Mouse (Mus musculus) inflammation-experienced regulatory T-cells, adult 16 weeks (primary cell): ENCODE measurements around the gene Bclaf3. TPM values are rescaled to one million over a fixed set of nuclear protein-coding genes. Genes with fewer than 3 reads are reported as not detected.

Source experiments
- polyA plus RNA-seq: library from polyadenylated mRNA; unstranded; fragments of 100-300 nt; shearing (Covaris generic); gene quantifications from one replicate; pipeline ENCODE4 v1.2.1, GENCODE M21; 2017

Gene Bclaf3
- polyA plus RNA-seq: 60.4 TPM

DNA sequence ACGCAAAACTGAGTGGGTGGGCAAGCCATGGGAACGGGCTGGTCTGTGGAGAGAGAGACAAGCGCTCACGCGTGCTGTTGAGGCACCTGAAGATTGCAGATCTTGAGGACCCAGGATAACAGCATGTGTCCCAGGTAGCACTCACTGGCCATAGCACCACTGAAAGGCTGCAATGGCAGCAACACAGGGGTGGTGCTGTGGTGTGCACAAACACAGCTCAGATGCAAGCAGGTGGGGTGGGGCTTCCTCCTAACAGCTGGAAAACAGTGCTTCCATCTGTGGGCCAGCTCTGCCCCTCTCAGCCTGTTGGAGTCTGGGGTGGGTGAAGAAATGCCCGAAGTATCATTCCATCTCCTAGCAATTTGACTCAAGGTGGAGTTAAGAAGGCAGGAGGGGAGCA, at the start of gene Bclaf3:
Gene Bclaf3, plus strand, starts transcription at position 301 of the 400 bp plus-strand sequence.

GRCm38 (mm10) chrX:159626907-159627587, 100.6 kb downstream of the Bclaf3 start, which contains the start of gene Sh3kbp1:
Sh3kbp1 (plus strand) TSS chrX:159627272.

Other genes starting within 250 kb of the Bclaf3 start
- 66.8 TPM for gene Eif1ax, start 154.5 kb upstream of the Bclaf3 start, polyA plus RNA-seq
- not detected for gene Map7d2, start 112.1 kb upstream of the Bclaf3 start, polyA plus RNA-seq
- gene Sh3kbp1, start 100.6 kb downstream of the Bclaf3 start, polyA plus RNA-seq: 498 TPM